Mouse (Mus musculus): ENCODE data around the gene Aldh2.
"Not testable (repeated sequence)": the region's sequence is repeated elsewhere in the genome, so short reads cannot be mapped to it uniquely, and the experiment has no call there.

Aldh2 gene

DNA sequence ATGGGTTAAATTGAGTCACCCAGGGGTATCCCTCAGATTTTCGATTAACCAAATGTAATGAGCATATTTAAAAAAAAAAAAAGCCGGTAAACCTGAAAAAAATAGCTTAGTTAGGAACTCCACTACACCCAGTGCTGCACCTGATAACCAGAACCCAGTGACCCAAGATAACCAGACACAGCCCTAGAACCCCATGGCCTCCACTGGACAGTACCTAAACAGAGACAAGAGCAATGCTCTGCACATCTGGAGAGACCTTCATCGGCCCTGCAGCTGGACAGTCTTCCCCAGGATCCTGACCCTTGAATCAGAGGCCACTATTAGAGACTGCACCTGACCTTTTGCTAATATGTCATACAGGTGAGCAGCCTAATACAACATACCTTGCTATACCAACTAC lies 46.5 kb downstream of the Aldh2 start:
- no peak for DNase-seq (ENCODE audit: low spot score)

DNA sequence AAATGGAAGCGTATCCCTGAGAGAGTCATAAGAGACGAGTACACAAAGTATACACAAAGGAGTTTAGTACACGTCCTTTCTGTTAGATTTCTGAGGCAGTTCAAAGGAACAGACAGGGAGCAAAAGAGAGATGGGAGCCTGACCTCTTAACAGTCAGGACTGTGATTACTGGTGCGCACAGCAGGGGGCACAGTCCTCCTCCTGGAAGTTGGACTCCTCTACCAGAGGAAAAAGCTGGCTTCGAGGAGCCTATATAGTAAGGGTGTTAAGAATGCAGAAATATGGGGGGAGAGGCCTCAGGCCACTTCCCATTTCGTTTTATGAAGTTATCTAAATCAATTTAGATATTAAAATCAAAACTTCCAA lies 47.1 kb downstream of the Aldh2 start:
- DNase-seq (ENCODE audit: low spot score) = peak; percentile 22

DNA sequence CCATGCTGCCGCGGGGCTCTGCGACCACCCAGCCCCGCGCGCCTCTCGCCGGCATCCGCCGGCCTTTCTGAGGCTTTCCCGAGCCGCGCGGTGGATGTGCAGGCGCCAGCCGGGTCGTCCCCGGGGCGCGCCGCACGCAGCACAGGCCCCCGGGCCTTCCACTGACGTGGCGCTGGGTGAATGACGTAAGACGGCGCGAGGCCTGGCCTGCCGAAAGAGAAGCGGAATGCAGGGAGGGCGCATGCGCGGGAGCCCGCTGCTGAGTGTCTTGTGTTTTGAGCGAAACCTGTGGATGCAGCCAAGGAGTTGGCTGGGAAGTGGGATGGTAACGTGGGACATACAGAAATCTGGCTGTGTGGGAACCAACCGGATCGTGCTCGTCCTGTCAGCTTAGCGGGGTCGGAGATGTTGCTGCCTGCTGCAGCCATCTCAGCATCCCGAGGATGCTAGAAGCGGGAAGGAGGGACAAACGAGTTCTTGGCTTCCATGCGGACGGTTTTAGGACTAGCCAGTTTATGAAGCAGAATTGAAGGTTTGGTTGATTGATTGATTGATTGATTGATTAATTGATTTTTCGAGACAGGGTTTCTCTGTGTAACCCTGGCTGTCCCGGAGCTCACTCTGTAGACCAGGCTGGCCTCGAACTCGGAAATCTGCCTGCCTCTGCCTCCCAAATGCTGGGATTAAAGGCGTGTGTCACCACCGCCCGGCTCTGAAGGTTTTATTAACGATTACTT lies 47.7 kb downstream of the Aldh2 start, which contains the start of gene Mapkapk5:
Gene Mapkapk5, minus strand, starts transcription at position 113 of the 737 bp plus-strand sequence.
- peak; percentile 93 for DNase-seq (ENCODE audit: low spot score)

DNA sequence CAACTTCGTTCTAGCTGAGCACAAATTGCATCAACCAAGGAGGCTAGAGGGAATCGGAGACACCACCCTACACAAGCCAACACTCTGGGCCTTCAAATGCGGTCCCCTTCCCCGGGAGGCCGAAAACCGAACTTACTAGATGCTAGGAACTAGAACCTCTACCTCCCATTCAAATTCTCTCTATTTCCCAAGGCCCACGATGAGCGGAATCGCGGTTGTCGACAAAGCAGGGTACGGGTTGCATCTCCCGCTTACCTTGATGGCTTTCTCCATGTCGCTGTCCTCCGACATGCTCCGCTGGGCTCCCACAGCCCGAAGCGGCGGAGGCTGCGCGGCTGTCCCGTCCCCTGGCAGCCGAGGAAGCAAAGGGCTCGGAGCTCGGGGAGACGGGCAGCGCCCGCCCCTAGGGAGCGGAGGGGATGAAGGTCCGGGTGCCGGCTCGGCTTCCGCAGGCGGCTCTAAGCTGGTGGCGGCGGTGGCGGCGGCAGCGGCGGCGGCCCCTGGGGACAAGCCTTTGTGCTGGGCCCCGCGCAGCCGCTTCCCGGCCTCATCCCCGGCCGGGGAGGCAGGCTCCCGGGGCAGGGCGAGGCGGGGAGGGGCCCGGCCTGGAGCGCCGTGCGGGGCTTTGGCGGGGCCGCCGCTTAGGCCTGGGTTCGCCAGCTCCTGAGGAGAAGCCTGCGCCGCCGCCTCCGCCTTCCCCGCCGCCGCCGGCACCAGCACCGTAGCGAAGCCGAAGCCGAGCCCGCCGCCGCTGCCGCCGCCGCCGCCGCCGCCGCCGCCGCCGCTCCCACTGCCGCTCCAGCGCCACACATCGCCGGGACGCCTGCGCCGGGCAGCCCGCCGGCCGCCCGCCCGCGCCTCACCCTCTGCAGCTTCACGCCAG lies 48.5 kb downstream of the Aldh2 start, which contains the start of the genes Adam1a and Gm42878:
Gene Adam1a, minus strand, starts transcription at position 573 of the 883 bp plus-strand sequence.
Gene Gm42878, minus strand, starts transcription at position 573 of the 883 bp plus-strand sequence.
- DNase-seq (ENCODE audit: low spot score) = no peak

DNA sequence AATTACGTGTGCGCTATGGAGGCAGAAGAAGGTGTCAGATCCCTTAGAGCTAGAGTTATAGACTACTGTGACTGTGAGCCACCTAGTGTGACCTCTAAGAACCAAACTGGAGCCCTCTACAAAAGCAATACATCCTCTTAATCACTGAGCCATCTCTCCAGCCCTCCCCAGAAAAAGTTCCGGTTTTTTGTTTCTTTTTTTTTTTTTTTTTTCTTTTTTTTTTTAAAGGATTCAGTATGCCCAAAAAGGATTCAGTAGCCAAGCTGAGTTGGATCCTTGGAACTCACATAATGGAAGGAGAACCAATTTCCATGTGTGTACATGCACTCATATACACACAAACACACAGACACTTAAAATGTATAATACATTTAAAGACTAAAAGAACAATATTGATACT lies 50.3 kb downstream of the Aldh2 start:
- DNase-seq (ENCODE audit: low spot score) = no peak

DNA sequence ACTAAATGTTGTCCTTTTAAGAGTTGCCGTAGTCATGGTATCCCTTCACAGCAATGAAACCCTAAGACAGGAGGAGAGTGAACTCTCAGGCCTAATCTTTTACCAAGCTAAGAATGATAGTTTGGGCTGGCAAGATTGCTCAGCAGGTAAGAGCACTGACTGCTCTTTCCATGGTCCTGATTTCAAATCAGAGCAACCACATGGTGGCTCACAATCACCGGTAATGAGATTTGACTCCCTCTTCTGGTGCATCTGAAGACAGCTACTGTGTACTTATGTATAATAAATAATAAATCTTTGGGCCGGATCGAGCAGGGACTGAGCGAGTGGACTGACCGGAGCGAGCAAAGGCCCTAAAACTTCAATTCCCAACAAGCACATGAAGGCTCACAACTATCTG lies 52.4 kb downstream of the Aldh2 start:
- no peak for DNase-seq (ENCODE audit: low spot score)

DNA sequence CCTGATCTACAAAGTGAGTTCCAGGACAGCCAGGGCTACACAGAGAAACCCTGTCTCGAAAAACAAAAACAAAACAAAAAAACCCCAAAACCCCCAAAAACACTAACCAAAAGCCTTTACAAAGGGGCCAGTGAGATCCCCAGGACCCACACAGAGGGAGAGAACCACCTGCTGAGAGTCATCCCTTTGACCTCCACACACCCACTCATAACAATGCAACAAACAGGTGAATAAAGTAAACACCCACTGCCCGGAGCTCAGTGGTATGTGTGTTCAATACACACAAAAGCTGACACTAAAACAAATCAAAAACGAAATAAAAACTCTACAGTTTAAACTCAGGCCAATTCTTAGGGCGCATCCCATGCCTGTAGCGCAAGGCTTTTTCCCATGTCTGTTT lies 53.6 kb downstream of the Aldh2 start:
- DNase-seq (ENCODE audit: low spot score) = no peak

DNA sequence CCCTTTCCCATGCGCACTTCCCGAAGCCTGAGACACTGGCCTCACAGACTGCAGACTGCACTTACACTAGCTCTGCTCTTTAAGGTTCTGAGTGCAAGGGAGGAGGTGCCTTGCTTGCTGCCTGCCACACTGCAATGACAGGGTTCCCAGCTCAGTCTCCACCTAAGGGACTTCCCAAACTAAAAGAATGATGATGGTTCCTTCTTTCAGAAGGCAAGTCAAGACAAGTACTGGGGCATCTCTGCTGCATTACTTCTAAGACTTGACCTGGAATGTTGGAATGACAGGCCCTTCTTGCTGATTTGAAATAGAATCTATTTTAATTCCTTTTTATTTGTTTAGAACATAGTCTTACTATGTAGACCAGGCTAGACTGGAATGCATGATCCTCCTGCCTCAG lies 56.0 kb downstream of the Aldh2 start:
- DNase-seq (ENCODE audit: low spot score) = no peak

DNA sequence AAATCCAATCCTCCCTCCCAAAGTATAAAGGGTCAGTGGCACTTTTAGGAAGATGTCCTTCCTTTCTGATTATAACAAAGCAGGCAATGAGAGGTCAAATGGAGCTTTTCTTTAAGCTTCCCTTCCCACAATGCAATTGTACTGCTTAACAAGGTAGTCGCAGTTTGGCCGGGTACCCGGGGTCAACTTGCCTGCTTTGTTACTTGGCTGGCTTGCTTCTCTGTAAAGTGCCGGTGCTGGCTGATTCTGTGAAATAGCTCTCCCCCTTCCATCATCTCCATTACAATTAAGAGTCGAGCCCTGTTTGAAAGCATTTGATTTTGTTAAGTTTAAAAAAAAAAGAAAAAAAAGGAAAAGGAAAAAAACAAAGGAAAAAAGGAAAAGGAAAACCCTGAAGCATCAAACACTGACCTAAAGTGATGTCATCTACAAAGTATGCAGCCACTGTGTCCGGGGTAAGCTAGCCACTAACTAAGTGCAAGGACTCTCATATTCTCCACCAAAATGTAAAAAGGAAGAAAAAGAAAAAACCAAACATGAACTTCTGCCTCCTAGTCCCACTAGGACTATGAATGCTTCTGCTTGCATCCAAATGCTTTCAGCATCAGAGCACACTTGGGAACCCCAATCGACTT lies 56.6 kb downstream of the Aldh2 start:
- no peak for DNase-seq (ENCODE audit: low spot score)

DNA sequence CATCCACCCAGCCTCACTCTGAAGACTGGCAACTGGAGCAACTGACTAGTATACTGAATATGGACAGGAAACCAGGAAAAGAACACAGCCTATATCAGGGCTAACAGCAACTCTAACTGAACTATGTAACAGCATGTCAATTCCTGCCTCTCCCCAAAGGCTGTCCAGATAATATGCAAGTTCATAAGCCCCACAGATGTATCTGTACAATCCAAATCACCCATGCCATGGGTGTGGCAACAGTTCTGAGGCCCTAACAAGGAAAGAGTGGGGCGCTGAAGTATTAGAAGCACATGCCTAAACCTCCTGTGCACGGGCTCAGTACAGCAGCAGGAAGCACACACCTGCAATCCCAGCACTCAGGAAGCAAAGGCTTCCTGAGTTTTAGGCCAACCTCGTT lies 58.5 kb downstream of the Aldh2 start:
- no peak for DNase-seq (ENCODE audit: low spot score)

DNA sequence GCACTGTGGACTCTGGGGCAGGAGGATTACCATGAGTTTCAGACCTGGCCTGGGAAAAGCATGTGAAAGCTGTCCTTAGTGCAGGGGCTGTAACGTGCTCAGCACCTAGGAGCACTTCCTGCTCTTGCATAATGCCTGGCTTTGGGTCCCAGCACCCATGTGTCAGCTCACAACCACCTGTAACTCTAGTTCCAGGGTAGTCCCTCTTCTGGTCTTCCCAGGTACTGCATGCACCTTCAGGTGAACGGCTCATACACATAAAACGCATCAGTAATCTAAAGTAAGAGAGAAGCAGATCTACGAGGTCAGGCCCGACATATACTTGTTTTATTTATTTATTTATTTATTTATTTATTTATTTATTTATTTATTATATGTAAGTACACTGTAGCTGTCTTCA lies 59.1 kb downstream of the Aldh2 start:
- DNase-seq (ENCODE audit: low spot score) = no peak

DNA sequence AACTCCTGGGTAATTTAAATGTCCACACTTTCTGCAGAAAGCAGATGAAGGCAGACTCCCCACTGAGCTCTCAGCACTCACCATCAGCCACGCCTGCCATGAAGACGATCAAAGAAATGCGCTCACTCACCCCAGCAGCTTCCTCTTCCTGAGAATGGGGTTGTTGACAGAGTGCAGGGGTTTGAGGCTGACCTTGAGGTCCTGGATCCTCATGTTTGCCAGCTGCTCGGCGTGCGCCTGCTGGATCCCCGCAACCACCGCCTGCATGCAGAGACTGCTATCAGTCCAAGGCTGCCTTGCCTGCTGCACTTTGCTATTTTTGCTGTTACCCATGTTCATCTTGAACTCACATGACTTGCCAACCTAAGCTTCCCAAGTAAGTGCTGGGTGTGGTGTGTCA lies 66.7 kb downstream of the Aldh2 start:
- DNase-seq (ENCODE audit: low spot score) = no peak

DNA sequence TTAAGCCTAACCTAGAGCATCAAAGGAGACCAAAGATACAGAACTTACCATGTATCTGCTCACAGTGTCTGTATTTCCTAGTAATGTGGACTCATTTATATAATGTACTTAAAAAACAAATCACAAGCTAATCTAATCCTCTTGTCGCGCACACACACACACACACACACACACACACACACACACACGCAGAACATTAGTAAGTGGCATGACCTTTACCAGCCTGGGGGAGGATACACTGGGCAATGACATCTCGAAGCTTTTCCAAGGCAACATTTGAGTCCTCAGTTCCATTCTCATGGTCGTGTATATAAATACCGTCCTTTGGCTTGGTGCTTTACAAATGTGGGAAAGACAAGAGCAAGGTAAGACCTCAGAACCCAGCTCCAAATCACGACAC lies 67.1 kb downstream of the Aldh2 start:
- DNase-seq (ENCODE audit: low spot score) = no peak

DNA sequence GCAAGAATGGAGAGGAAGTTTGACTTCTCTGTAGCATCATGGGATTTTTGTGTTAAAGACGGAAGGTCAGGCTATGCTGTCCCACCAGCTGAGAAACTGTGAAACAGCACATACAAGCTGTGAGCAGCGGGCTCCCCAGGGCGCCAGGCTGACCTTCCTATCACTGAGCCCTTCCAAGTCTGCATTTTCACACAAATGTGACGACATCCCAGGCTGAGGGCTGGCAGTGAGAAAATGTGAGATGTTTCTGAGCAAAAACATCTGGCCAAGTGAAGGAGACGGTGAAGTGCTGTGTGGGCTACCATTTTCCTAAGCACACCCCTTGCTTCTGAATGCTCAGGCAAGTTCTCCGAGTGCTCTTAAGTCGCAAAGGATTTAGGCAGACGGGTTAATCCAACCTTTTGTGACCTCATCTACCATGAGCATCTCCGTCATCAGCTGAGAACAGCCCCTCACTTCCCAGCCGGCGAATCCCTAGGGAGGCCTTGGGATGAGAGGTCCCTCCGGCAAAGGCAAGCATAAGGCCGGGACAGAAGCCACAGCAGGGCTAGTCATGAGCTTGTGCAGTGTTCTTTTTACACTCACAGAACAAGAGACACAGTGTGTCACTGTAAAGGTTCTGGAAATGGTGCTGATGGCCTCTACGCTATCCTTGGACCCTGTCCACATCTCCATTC lies 67.7 kb downstream of the Aldh2 start:
- DNase-seq (ENCODE audit: low spot score) = no peak

DNA sequence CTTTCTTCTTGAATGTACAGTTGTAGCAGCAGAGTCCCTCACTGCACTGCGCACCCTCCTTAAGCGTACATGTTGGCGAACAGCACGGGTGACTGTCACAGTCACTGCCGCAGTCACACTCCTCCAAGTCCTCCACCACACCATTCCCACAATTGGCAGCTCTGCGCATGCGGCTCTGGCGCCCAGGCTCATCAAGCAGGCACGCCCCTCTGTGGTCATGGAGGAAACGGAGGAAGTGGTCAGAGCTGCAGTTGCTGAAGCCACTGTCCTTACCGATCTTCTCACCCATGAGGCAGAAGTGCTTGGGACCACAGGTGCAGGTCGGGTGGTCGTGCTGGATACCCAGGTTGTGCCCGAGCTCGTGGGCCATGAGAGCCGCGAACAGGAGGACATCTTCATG lies 73.9 kb downstream of the Aldh2 start:
- not testable (repeated sequence) for DNase-seq (ENCODE audit: low spot score)

DNA sequence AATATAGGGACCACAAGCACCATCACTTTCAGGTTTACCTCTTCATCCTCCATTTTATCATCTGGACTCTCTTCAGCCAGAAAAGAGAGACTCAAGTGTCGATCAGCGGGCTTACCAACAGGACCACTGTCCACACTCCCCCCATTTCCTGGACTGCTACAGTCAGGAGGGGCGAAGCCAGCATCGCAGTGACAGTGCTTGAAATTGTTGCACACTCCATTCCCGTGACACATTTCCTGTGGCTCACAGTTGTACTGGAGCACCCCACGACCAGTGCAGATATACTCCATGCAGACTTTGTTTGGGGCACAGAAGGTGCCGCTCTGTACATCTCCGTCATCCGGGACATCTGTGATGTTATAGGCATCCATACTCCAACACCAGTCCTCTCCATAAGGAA lies 74.6 kb downstream of the Aldh2 start:
- DNase-seq (ENCODE audit: low spot score) = no peak

Data from layer of hippocampus, adult 9-10 months (tissue).